Mouse (Mus musculus) layer of hippocampus, adult 2 months (tissue): Measurements from ENCODE around the gene Rbms2. TPM values are rescaled to one million over a fixed set of nuclear protein-coding genes. Genes with fewer than 3 reads are reported as not detected.
"Not testable (repeated sequence)": the region's sequence is repeated elsewhere in the genome, so short reads cannot be mapped to it uniquely, and the experiment has no call there.

Source experiments
- DNase-seq, 2 experiments: peaks; one replicate each; pipeline ENCODE4 v3.0.0; 2022; ENCODE audit warnings: low spot score in 2 of 2
- H3K27ac ChIP-seq: fragments of 200-600 bp; 2 replicates; pipeline ENCODE4 v1.8.1; 2022
- H3K4me3 ChIP-seq: fragments of 200-600 bp; 2 replicates; pipeline ENCODE4 v1.8.1; 2022; ENCODE audit warnings: mild to moderate bottlenecking
- CTCF ChIP-seq: fragments of 200-600 bp; conservative IDR thresholded peaks from 2 replicates; pipeline ENCODE4 v1.8.1; 2022; ENCODE audit warnings: antibody characterized with exemption, mild to moderate bottlenecking, moderate library complexity
- long read RNA-seq, 2 experiments: library from polyadenylated mRNA; stranded (forward); transcript quantifications; one replicate each; pipeline ENCODE4 v2.0.0; 2021; ENCODE audit warnings: borderline mapping rate in 2 of 2
- total RNA-seq, 2 experiments: library from RNA; stranded (reverse); gene quantifications; 2 replicates each; pipeline ENCODE4 v1.2.3; 2021

Gene Rbms2
- 10 to 100 TPM; 12.7 to 12.8 TPM for total RNA-seq
- long read RNA-seq, experiment 1, partial matches to known transcripts = 2 of 4 reads
- long read RNA-seq, experiment 1, other reads (novel, unspliced or antisense) = 2 of 4 reads
- long read RNA-seq, experiment 2, partial matches to known transcripts = 5 of 6 reads
- long read RNA-seq, experiment 2, other reads (novel, unspliced or antisense) = 1 of 6 reads

GRCm38 (mm10) chr10:128179989-128180388, at the start of gene Rbms2:
Rbms2 (minus strand) TSS chr10:128180297.
- TF ChIP-seq CTCF = no peak
- Histone ChIP-seq H3K4me3 (peak within 1 kb of the TSS; percentile 45), H3K27ac (peak within 1 kb of the TSS; percentile 75)
- no peak for DNase-seq

GRCm38 (mm10) chr10:128228009-128228408, 47.9 kb upstream of the Rbms2 start:
- no peak for DNase-seq
- Histone ChIP-seq H3K4me3 (no peak overlapping the region), H3K27ac (no peak overlapping the region)
- no peak for TF ChIP-seq CTCF

- no peak for DNase-seq
- H3K4me3 ChIP-seq = no peak overlapping the region
- no peak for TF ChIP-seq CTCF
These were observed 47.5 kb upstream of the Rbms2 start for GRCm38 (mm10) chr10:128227592-128227991.

GRCm38 (mm10) chr10:128225538-128225937, 45.4 kb upstream of the Rbms2 start, which contains the start of gene Mip:
Mip (plus strand) TSS chr10:128225838.
- H3K27ac ChIP-seq = no peak within 1 kb of the TSS
- TF ChIP-seq CTCF = no peak
- H3K4me3 ChIP-seq = no peak within 1 kb of the TSS
- DNase-seq = no peak

More at GRCm38 (mm10) chr10:128227592-128227991, 47.5 kb upstream of the Rbms2 start:
- H3K27ac ChIP-seq = no peak overlapping the region

- DNase-seq = no peak
- TF ChIP-seq CTCF = no peak
- no peak overlapping the region for H3K27ac ChIP-seq
- no peak overlapping the region for H3K4me3 ChIP-seq
These were observed 45.0 kb upstream of the Rbms2 start for GRCm38 (mm10) chr10:128225064-128225463.

GRCm38 (mm10) chr10:128221533-128222286, 41.6 kb upstream of the Rbms2 start:
- DNase-seq = no peak
- TF ChIP-seq CTCF = no peak; the same call in 1 of the 2 replicates
- Histone ChIP-seq H3K27ac (no peak overlapping the region), H3K4me3 (no peak overlapping the region)

- no peak for TF ChIP-seq CTCF
- no peak for DNase-seq
- Histone ChIP-seq H3K27ac (no peak overlapping the region), H3K4me3 (no peak overlapping the region)
These were observed 38.5 kb upstream of the Rbms2 start for GRCm38 (mm10) chr10:128218387-128219117.

- no peak overlapping the region for H3K4me3 ChIP-seq
- TF ChIP-seq CTCF = no peak
- DNase-seq = no peak
- H3K27ac ChIP-seq = no peak overlapping the region
These were observed 34.9 kb upstream of the Rbms2 start for GRCm38 (mm10) chr10:128214981-128215380.

GRCm38 (mm10) chr10:128214112-128214511, 34.0 kb upstream of the Rbms2 start:
- H3K27ac ChIP-seq, H3K4me3 ChIP-seq, DNase-seq: not testable (repeated sequence)

- Histone ChIP-seq H3K27ac (no peak overlapping the region), H3K4me3 (peak overlapping the region; percentile 49)
- DNase-seq = peak; percentile 48 to 58
- peak; percentile 83 for TF ChIP-seq CTCF
These were observed 32.8 kb upstream of the Rbms2 start for GRCm38 (mm10) chr10:128212871-128213323.

- no peak for TF ChIP-seq CTCF
- H3K4me3 ChIP-seq = peak overlapping the region; percentile 81
- peak overlapping the region; percentile 81 for H3K27ac ChIP-seq
- DNase-seq = no peak
These were observed 32.1 kb upstream of the Rbms2 start for GRCm38 (mm10) chr10:128212148-128212547.

- H3K4me3 ChIP-seq = peak within 1 kb of the TSS; percentile 81
- TF ChIP-seq CTCF = peak; percentile 53
- DNase-seq = peak; percentile 89 to 91
- H3K27ac ChIP-seq = peak within 1 kb of the TSS; percentile 81
These were observed 31.5 kb upstream of the Rbms2 start, which contains the start of gene Spryd4 for GRCm38 (mm10) chr10:128211390-128212108. Spryd4 (minus strand) TSS chr10:128211807.
